Mouse (Mus musculus) urinary bladder, postnatal 25 days (tissue): Measurements from ENCODE around the gene Slc38a3.

Experiments
- DNase-seq: peaks from one replicate; pipeline ENCODE4 v3.0.0; 2022; ENCODE audit warnings: low spot score

Slc38a3 gene

DNA sequence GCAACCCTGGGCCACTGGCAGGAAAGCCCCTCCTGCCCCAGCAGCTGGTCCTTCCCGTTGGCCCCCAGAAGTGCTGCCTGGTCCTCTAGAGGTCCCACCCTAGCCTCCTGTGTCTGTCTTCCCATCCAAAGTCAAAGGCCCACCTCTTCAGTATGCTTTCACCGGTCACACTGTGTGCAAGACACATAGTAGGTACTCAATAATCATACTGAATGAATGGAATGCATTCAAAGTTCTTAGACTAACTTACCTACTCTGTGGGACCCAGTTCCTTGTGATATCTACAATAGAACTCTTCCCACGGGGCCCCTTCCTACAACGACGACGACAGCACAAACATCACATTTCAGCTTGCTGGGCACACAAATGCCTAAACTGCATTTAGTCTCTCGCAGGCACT is 4.0 kb downstream of the Slc38a3 start:
- DNase-seq: no peak

- DNase-seq: no peak
Measured at GRCm38 (mm10) chr9:107663525-107663924, 5.8 kb downstream of the Slc38a3 start.

DNA sequence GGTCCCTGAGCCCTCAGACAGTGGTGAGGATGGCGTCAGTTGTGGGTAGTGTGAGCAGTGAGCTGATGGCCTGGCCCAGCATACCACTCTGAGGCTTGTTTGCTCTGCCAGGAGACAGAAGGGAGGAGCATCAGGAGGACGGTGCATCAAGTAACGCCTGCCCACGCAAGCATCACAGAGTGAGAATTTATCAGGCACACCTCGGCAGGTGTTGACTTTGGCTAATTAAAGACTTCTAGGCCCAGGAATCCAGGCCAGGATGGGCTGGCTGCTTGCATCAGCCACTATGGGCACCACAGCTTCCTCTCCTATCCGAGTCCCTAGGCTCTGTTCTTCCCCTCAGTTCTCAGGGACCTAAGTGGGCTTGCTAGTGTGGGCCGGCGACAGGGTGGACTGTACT is 7.0 kb downstream of the Slc38a3 start:
- no peak for DNase-seq

DNA sequence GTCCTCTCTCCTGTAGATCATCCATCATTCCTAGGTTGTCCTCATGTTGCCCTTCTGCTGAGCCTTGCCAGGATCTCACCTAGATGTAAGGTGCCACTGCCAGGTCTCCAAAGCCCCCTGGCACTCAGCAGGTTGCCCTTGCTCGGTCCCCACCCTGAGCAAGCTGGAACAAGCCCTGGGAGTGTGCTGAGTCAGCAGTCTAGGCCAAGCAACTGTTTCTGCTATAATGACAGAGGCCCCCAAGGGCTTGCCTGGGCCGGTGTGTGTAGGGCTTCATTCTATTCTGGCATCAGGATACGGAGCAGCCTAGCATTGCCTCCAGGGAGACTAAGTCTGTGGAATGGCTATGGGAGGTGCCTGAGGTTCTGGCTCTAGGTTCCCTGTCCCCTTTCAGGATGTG is 8.6 kb downstream of the Slc38a3 start:
- DNase-seq: no peak

- no peak for DNase-seq
Measured at GRCm38 (mm10) chr9:107659961-107660360, 9.4 kb downstream of the Slc38a3 start.

- no peak for DNase-seq
Measured at GRCm38 (mm10) chr9:107659551-107659950, 9.8 kb downstream of the Slc38a3 start.

DNA sequence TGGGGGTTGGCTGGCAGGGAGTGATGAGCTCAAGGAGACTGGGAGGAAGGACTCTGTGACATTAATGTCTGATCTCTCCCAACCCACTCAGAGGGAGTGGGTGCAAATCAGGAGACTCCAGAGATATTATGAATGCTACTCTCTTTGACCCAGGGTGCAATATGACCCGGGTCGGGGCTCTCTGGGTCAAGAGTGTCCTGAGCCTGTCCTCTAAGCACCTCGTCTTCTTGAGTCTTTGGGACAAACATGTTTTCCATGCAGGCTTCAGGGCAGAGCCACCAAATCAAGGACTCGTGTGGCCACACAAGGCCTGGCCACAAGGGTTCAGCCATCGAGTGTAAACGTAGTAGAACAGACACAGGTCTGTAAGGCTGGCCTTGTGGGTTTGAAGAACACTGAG is 11.2 kb downstream of the Slc38a3 start:
- DNase-seq: no peak

DNA sequence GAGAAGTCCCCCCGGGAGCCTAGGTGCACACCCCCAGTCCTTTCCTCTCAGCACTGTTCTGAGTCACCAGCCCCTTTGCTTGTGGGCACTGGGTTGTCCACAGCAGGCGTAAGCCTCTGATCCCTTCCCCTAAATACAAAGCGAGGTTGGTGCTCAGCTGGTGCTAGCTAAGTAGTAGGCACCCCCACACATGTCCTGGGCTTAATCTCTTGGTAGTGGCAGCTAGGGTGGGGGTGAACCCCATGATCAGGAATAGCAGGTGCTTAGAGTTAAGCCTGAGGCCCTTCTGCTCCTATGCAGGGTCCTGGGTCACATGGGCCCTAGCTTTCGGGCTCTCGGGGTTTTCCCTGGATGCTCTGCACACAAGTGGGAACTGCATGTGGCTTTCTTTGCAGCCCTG is 12.2 kb downstream of the Slc38a3 start:
- DNase-seq: no peak

DNA sequence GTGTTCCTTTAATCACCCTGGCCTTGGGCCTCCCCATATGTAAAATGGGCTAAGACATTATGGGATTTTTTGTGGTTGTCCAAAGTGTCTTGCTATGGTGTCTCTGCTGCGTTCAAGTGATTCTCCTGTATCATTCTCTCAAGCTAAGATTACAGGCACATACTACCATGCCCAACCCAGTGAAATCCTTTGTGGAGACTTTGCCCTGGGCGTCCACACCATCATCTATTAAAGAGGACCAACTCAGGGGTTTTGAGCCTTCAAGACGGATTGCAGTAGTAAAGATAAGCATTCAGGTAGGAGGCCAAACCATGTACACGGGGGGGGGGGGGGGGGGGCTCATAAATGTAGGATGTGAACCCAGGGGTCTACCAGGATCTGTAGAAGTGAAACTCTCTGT is 14.7 kb downstream of the Slc38a3 start:
- DNase-seq: no peak

DNA sequence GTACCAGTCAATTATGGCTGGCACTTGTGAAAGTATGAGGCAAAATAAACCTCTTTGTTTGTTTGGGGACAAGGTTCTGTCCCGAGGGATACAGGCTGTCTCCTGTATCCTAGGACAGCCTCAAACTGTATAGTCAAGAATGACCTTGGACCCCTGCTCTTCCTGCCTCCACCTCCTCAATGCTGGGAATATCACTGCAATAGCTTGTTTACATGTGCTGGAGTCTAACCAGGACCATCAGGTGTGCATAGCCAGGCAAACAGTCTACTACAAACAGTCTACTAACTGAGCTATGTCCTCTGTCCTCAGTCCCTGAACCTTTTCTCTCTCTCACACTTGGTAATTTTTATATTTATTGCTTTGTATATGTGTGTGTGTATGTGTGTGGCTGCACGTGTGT is 15.9 kb downstream of the Slc38a3 start:
- no peak for DNase-seq

GRCm38 (mm10) chr9:107650708-107651481 is 18.4 kb downstream of the Slc38a3 start:
- DNase-seq: no peak

- DNase-seq: no peak
Measured at GRCm38 (mm10) chr9:107650225-107650624, 19.1 kb downstream of the Slc38a3 start.

- no peak for DNase-seq
Measured at GRCm38 (mm10) chr9:107648767-107649166, 20.6 kb downstream of the Slc38a3 start.

- DNase-seq: no peak
Measured at GRCm38 (mm10) chr9:107646975-107647374, 22.4 kb downstream of the Slc38a3 start.

GRCm38 (mm10) chr9:107645577-107645976 is 23.8 kb downstream of the Slc38a3 start:
- DNase-seq: peak; percentile 78

DNA sequence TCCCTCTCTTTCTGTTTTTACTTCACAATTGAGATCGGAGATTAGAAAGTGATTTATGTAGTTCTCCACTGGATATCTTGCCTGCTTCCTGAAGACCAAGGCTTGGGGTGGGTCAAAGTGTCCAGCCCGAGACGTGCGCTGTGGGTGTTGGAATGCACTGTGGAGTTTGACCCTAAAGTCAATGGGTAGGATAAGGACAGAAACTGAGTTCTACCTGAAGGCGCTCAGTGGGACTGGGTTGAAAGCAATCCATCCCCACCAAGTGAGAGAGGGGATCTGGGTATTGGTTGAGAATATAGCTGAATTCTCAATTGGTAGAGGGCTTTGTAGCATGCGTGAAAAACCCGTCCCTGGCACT is 24.2 kb downstream of the Slc38a3 start:
- DNase-seq: no peak

- peak; percentile 96 for DNase-seq
Measured at GRCm38 (mm10) chr9:107644495-107645152, 24.7 kb downstream of the Slc38a3 start.

DNA sequence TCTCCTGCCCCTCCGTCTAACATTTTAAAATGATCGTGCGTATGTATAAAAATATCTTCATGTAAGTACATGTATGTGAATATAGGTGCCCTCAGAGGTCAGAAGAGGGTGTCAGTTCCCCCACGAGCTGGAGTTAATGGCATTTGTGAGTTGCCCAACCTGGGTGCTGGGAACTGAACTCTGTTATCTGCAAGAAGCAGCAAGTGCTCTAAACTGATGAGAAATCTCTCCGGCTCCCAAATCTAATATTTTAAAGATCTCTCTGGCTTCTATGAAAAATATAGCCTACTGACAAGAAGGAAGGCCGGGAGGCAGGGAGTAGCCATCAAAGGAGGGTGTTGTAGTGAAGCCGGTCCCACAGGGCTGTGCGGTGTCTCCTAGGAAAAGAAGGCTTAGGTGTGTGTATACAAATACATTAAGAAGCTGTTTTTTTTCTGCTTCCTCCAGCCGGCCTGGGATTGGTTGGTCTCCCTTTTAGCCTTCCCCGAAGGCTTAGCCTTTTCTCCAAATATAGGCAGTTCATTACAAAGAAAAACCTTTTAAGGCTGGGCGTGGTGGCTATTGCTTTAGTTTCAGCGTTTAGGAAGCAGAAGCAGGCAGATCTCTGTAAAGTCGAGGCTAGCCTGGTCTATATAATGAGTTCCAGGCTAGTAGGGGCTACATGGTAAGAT is 25.7 kb downstream of the Slc38a3 start:
- no peak for DNase-seq

GRCm38 (mm10) chr9:107641666-107642065 is 27.7 kb downstream of the Slc38a3 start:
- DNase-seq: no peak

DNA sequence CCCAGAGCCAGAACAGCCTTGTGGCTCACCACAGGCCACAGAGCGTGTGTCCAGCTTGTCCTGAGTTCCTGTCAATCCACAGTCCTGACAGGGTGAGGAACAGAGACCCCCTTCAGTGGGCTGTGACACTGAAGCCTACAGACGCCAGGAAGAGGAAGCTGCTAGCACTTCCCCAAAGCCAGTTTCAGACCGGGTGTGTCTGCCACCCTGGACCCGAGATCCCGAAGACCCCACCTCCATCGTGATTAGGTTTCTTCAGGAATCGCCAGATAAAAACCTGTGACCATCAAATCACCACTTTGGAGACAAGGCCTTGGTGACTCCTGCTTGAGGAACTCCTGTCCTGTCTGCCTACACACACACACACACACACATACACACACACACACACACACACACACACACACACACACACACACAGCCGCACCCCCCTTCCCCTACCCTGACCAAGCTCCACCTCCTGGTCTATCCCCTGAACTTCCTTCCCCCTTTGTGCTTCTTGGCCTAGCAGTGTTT is 29.0 kb downstream of the Slc38a3 start:
- DNase-seq: no peak

- no peak for DNase-seq
Measured at GRCm38 (mm10) chr9:107637070-107637469, 32.3 kb downstream of the Slc38a3 start.

GRCm38 (mm10) chr9:107635279-107636028 is 33.9 kb downstream of the Slc38a3 start, which contains the start of gene Gnai2:
Gene Gnai2 (minus strand): TSS chr9:107635367.
- DNase-seq: peak; percentile 93
